Mouse (Mus musculus): ENCODE data around the gene Ank2. TPM values are rescaled to one million over a fixed set of nuclear protein-coding genes. Genes with fewer than 3 reads are reported as not detected.
A peak's percentile ranks its signal among the peaks of the same experiment; 100 is the strongest.

Gene Ank2
- total and polyA plus RNA-seq, 2 experiments: 1.2 to 5.6 TPM

GRCm38 (mm10) chr3:127017523-127017922, 481.6 kb downstream of the Ank2 start:
- 82% methylated on average over 3 of the region's 3 CpGs for WGBS
- TF ChIP-seq POLR2A (IDR thresholded peaks at IDR 0.05; ENCODE audit: extremely low read depth, insufficient read depth, low read length) (no peak), CTCF (IDR thresholded peaks at IDR 0.05; ENCODE audit: low read depth, low read length) (no peak)

DNA sequence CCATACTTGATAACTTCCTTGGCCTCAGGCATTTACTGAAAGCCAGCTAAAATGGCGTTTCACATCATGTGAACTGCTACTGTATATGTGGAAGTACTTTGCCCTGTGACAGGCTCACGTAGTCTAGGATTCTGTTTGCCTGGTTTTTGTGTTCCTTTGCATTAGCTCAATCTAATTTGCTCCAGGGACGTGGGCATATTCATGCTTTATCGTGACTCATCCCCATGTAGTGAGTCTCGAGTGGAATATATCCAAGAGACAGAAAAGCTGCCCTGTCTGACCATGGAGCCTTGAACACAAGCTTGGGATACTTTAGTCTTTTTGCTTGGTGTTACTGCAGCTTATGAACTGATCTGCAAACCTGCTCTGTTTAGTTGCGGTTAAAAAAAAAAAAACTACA, 483.6 kb downstream of the Ank2 start:
- Histone ChIP-seq H3K9ac (ENCODE audit: low read depth, low read length) (no peak overlapping the region), H3K79me2 (ENCODE audit: control insufficient read depth, insufficient read depth, low read length) (no peaks in the 10 kb centered on the region), H3K4me1 (ENCODE audit: control insufficient read depth, insufficient read depth, low read length) (no peaks in the 10 kb centered on the region), H3K4me3 (ENCODE audit: insufficient read depth, low read depth, low read length) (no peak overlapping the region), H3K27me3 (ENCODE audit: control insufficient read depth, insufficient read depth, low read length) (no peaks in the 10 kb centered on the region), H3K27ac (replicated peaks; ENCODE audit: insufficient read depth, low read depth, low read length) (no peak overlapping the region), H3K36me3 (ENCODE audit: control insufficient read depth, insufficient read depth, low read length) (peaks cover 3% of the 10 kb centered on the region; the same call in 1 of the 2 replicates)
- no peak for TF ChIP-seq CTCF (IDR thresholded peaks at IDR 0.05; ENCODE audit: low read depth, low read length)
- no peak for DNase-seq (ENCODE audit: extremely low read depth, low read depth, low spot score)
- WGBS: 89% methylated on average over 6 of the region's 6 CpGs

More at GRCm38 (mm10) chr3:127017523-127017922, 481.6 kb downstream of the Ank2 start:
- Histone ChIP-seq H3K27me3 (ENCODE audit: control insufficient read depth, insufficient read depth, low read length) (no peaks in the 10 kb centered on the region), H3K79me2 (ENCODE audit: control insufficient read depth, insufficient read depth, low read length) (no peaks in the 10 kb centered on the region), H3K36me3 (ENCODE audit: control insufficient read depth, insufficient read depth, low read length) (peaks cover 3% of the 10 kb centered on the region; the same call in 1 of the 2 replicates), H3K9ac (ENCODE audit: low read depth, low read length) (no peak overlapping the region), H3K4me3 (ENCODE audit: insufficient read depth, low read depth, low read length) (no peak overlapping the region), H3K4me1 (ENCODE audit: control insufficient read depth, insufficient read depth, low read length) (no peaks in the 10 kb centered on the region), H3K27ac (replicated peaks; ENCODE audit: insufficient read depth, low read depth, low read length) (no peak overlapping the region)
- DNase-seq (ENCODE audit: extremely low read depth, low read depth, low spot score): no peak

GRCm38 (mm10) chr3:127015175-127015574, 484.0 kb downstream of the Ank2 start:
- H3K4me3 ChIP-seq (ENCODE audit: insufficient read depth, low read depth, low read length): no peak overlapping the region
- H3K4me1 ChIP-seq (ENCODE audit: control insufficient read depth, insufficient read depth, low read length): no peaks in the 10 kb centered on the region
- no peak overlapping the region for H3K27ac ChIP-seq (replicated peaks; ENCODE audit: insufficient read depth, low read depth, low read length)
- H3K36me3 ChIP-seq (ENCODE audit: control insufficient read depth, insufficient read depth, low read length): peaks cover 3% of the 10 kb centered on the region; the same call in 1 of the 2 replicates
- 73% methylated on average over 6 of the region's 6 CpGs for WGBS
- H3K9ac ChIP-seq (ENCODE audit: low read depth, low read length): no peak overlapping the region
- no peaks in the 10 kb centered on the region for H3K27me3 ChIP-seq (ENCODE audit: control insufficient read depth, insufficient read depth, low read length)
- H3K79me2 ChIP-seq (ENCODE audit: control insufficient read depth, insufficient read depth, low read length): no peaks in the 10 kb centered on the region
- DNase-seq (ENCODE audit: extremely low read depth, low read depth, low spot score): no peak
- TF ChIP-seq CTCF (IDR thresholded peaks at IDR 0.05; ENCODE audit: low read depth, low read length): 0 out of 2 replicates have a peak, but pooled peaks have one; percentile 20
- no peak for TF ChIP-seq POLR2A (IDR thresholded peaks at IDR 0.05; ENCODE audit: extremely low read depth, insufficient read depth, low read length)

- TF ChIP-seq CTCF (IDR thresholded peaks at IDR 0.05; ENCODE audit: low read depth, low read length) (no peak), POLR2A (IDR thresholded peaks at IDR 0.05; ENCODE audit: extremely low read depth, insufficient read depth, low read length) (no peak)
- H3K27ac ChIP-seq (replicated peaks; ENCODE audit: insufficient read depth, low read depth, low read length): no peak overlapping the region
- peaks cover 3% of the 10 kb centered on the region; the same call in 1 of the 2 replicates for H3K36me3 ChIP-seq (ENCODE audit: control insufficient read depth, insufficient read depth, low read length)
- no peak overlapping the region for H3K9ac ChIP-seq (ENCODE audit: low read depth, low read length)
- WGBS: 83% methylated on average over 4 of the region's 4 CpGs
- H3K79me2 ChIP-seq (ENCODE audit: control insufficient read depth, insufficient read depth, low read length): no peaks in the 10 kb centered on the region
- H3K4me3 ChIP-seq (ENCODE audit: insufficient read depth, low read depth, low read length): no peak overlapping the region
- H3K27me3 ChIP-seq (ENCODE audit: control insufficient read depth, insufficient read depth, low read length): no peaks in the 10 kb centered on the region
- DNase-seq (ENCODE audit: extremely low read depth, low read depth, low spot score): no peak
- H3K4me1 ChIP-seq (ENCODE audit: control insufficient read depth, insufficient read depth, low read length): no peaks in the 10 kb centered on the region
Observed at GRCm38 (mm10) chr3:127013976-127014375, 485.2 kb downstream of the Ank2 start.

DNA sequence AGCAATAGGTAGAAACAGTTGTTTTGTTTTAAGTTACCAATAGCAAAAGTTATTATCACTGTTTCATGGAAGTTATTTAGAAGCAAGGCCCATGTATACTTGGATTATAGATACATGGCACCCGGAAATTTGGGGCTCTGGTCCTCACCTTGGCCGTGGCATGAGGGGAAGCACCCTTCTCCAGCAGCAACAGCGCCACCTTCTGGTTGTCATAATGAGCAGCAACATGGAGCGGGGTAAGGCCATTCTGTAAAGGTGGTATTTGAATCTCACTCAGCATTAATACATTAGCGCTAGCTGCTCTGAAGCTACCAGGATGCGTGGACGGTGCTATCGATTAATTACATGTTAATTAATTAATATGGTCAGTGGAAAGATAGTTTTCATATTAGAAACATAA, 486.6 kb downstream of the Ank2 start:
- 62% methylated on average over 8 of the region's 8 CpGs for WGBS
- Histone ChIP-seq H3K4me3 (ENCODE audit: insufficient read depth, low read depth, low read length) (no peak overlapping the region), H3K36me3 (ENCODE audit: control insufficient read depth, insufficient read depth, low read length) (0 out of 2 replicates have a peak, but pooled peaks cover under 1% of the 10 kb centered on the region), H3K79me2 (ENCODE audit: control insufficient read depth, insufficient read depth, low read length) (no peaks in the 10 kb centered on the region), H3K27ac (replicated peaks; ENCODE audit: insufficient read depth, low read depth, low read length) (no peak overlapping the region), H3K27me3 (ENCODE audit: control insufficient read depth, insufficient read depth, low read length) (no peaks in the 10 kb centered on the region), H3K9ac (ENCODE audit: low read depth, low read length) (no peak overlapping the region), H3K4me1 (ENCODE audit: control insufficient read depth, insufficient read depth, low read length) (no peaks in the 10 kb centered on the region)
- peak; percentile 39 for DNase-seq (ENCODE audit: extremely low read depth, low read depth, low spot score)
- TF ChIP-seq CTCF (IDR thresholded peaks at IDR 0.05; ENCODE audit: low read depth, low read length) (peak; percentile 89), POLR2A (IDR thresholded peaks at IDR 0.05; ENCODE audit: extremely low read depth, insufficient read depth, low read length) (no peak)

DNA sequence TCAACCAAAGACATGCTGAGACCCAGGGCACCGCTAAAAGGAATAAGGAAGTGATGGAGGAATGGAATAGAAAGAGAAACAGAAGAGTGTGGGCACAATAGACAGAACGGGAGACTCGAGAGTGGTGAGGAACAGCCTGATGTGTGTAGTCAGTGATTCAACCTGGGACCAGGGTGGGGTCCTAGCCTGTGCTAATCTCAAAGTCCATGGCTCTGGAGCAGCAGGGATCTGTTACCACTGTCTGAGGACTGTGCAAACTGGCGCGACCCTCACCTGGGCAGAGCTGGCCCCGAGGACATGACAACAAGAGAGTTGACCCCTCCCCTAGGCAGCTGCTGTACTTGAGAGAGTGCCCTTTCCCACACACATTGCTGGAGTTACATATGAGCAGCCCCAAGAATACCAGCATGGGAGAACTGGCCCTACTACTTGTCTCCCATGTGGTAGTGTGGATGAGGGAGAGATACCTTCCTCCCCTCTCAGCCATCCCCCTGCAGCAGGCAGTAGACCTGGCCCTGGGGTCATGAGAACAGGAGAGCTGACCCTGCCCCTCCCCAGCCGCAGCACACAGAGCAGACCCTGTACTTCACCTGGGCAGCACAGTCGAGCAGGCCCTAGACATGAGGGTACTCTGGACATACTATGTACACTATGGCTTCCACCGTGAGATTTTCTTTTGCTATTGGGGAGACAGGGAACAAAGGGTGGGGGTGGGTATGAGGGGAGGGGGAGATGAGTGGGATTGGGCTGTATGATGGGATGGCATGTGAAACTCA, 493.1 kb downstream of the Ank2 start:
- Histone ChIP-seq H3K27ac (replicated peaks; ENCODE audit: insufficient read depth, low read depth, low read length) (peak overlapping the region; percentile 97), H3K4me3 (ENCODE audit: insufficient read depth, low read depth, low read length) (peak overlapping the region; percentile 84)

More for the DNA sequence above, 493.1 kb downstream of the Ank2 start:
- H3K79me2 ChIP-seq (ENCODE audit: control insufficient read depth, insufficient read depth, low read length): peaks cover 10% of the 10 kb centered on the region; the same call in 1 of the 2 replicates
- WGBS: 24% methylated on average over 9 of the region's 9 CpGs
- H3K4me1 ChIP-seq (ENCODE audit: control insufficient read depth, insufficient read depth, low read length): peaks cover 7% of the 10 kb centered on the region
- peak; percentile 60 for DNase-seq (ENCODE audit: extremely low read depth, low read depth, low spot score)
- peak overlapping the region; percentile 87 for H3K9ac ChIP-seq (ENCODE audit: low read depth, low read length)
- no peaks in the 10 kb centered on the region for H3K27me3 ChIP-seq (ENCODE audit: control insufficient read depth, insufficient read depth, low read length)
- no peaks in the 10 kb centered on the region for H3K36me3 ChIP-seq (ENCODE audit: control insufficient read depth, insufficient read depth, low read length)
- 0 out of 2 replicates have a peak, but pooled peaks have one; percentile 11 for TF ChIP-seq POLR2A (IDR thresholded peaks at IDR 0.05; ENCODE audit: extremely low read depth, insufficient read depth, low read length)
- no peak for TF ChIP-seq CTCF (IDR thresholded peaks at IDR 0.05; ENCODE audit: low read depth, low read length)

Measured in liver, adult 2 months (tissue).